Mouse (Mus musculus) ES-E14 (cell line): ENCODE measurements around the gene Lrrc41.

Source experiments
- CHD2 ChIP-seq: IDR thresholded peaks from 2 replicates; pipeline ENCODE4 v1.6.1; 2014; ENCODE audit warnings: mild to moderate bottlenecking, low read depth, low read length, inconsistent platforms
- HCFC1 ChIP-seq: IDR thresholded peaks from 2 replicates; pipeline ENCODE4 v1.6.1; 2012; ENCODE audit warnings: low read length, inconsistent platforms, borderline replicate concordance; ENCODE audit not compliant: insufficient read depth
- MAFK ChIP-seq: IDR thresholded peaks from 2 replicates; pipeline ENCODE4 v1.6.1; 2014; ENCODE audit warnings: mild to moderate bottlenecking, low read depth, low read length, inconsistent platforms; ENCODE audit not compliant: insufficient read depth
- ZC3H11A ChIP-seq: IDR thresholded peaks from 2 replicates; pipeline ENCODE4 v1.6.1; 2012; ENCODE audit warnings: low read depth, mild to moderate bottlenecking, inconsistent platforms, low read length, borderline replicate concordance

DNA sequence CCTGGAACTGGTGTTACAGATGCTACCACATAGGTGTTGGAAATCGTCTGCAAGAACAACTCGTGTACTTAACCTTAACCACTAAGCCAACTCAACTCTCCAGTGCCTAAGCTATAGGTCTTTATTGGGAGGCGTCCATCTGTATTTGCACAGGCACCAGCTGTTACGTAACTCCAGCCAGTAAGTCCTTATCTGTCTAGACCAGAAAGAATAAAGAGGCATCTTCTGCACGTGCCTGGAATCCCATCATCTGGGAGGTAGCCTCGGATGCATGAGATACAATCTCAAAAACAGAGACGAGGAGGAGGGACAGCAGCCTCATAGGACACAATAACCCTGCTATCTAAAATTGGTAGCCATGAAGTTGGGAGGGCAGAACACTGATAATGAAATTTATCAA is 25.9 kb downstream of the Lrrc41 start:
- TF ChIP-seq CHD2 (no peak), ZC3H11A (no peak), MAFK (no peak), HCFC1 (no peak)
